Mouse (Mus musculus) heart, postnatal 0 days (tissue): ENCODE results near the gene Rab1b. TPM values are rescaled to one million over a fixed set of nuclear protein-coding genes. Genes with fewer than 3 reads are reported as not detected.

Source experiments
- ATAC-seq: fragments of 200-750 bp; cut with Nextera tagmentation; 2 replicates; pipeline ENCODE4 v1.8.0; 2017; ENCODE audit warnings: low read depth, moderate number of reproducible peaks, moderate library complexity; ENCODE audit not compliant: insufficient read depth
- DNase-seq: peaks from one replicate; pipeline ENCODE4 v3.0.0-alpha.2; 2016; ENCODE audit warnings: low spot score
- H3K27ac ChIP-seq: fragments of 300-500 bp; sonication (generic); 2 replicates; pipeline ENCODE4 v1.5.1; 2014; ENCODE audit warnings: low read depth, mild to moderate bottlenecking
- H3K27me3 ChIP-seq: fragments of 300-500 bp; sonication (generic); 2 replicates; pipeline ENCODE4 v1.6.1; 2014; ENCODE audit warnings: low read length, mixed read lengths; ENCODE audit not compliant: control insufficient read depth, insufficient read depth
- H3K36me3 ChIP-seq: fragments of 300-500 bp; sonication (generic); replicated peaks from 2 replicates; pipeline ENCODE4 v1.6.1; 2014; ENCODE audit warnings: low read length, mixed read lengths; ENCODE audit not compliant: control insufficient read depth, insufficient read depth
- H3K4me1 ChIP-seq: fragments of 300-500 bp; sonication (generic); 2 replicates; pipeline ENCODE4 v1.6.1; 2014; ENCODE audit warnings: antibody characterized with exemption; ENCODE audit not compliant: control insufficient read depth, insufficient read depth
- H3K4me2 ChIP-seq: fragments of 300-500 bp; sonication (generic); 2 replicates; pipeline ENCODE4 v1.6.1; 2014; ENCODE audit warnings: low read depth, mild to moderate bottlenecking, low read length, moderate library complexity
- H3K4me3 ChIP-seq: fragments of 300-500 bp; sonication (generic); 2 replicates; pipeline ENCODE4 v1.5.1; 2014; ENCODE audit warnings: low read depth, low read length
- H3K9ac ChIP-seq: fragments of 300-500 bp; sonication (generic); replicated peaks from 2 replicates; pipeline ENCODE4 v1.6.1; 2014; ENCODE audit warnings: low read depth, low read length, mixed read lengths
- H3K9me3 ChIP-seq: fragments of 300-500 bp; sonication (generic); replicated peaks from 2 replicates; pipeline ENCODE4 v1.6.1; 2016; ENCODE audit warnings: low read length; ENCODE audit not compliant: control insufficient read depth
- CTCF ChIP-seq: IDR thresholded peaks from 2 replicates; pipeline ENCODE4 v1.5.1; 2016; ENCODE audit warnings: antibody characterized with exemption, control low read depth, low read depth
- EP300 ChIP-seq: IDR thresholded peaks from 2 replicates; pipeline ENCODE4 v1.6.1; 2016; ENCODE audit warnings: antibody characterized with exemption, low read depth
- WGBS: fragments of 180-500 bp; shearing (Covaris S2); extraction: QIAGEN DNeasy Blood & Tissue Kit; methylation state at CpG from one replicate; pipeline ENCODE4 v1.1.7; 2014; 5-methylcytosine and 5-hydroxymethylcytosine counted together
- polyA plus RNA-seq: library from polyadenylated mRNA; unstranded; fragments of >200 nt; fragmentation: Nextera tagmentation; extraction: Ambion mirVana; gene quantifications from 2 replicates; pipeline ENCODE4 v1.2.1, GENCODE M21; 2015
- total RNA-seq: library from RNA; depleted of rRNA; stranded (reverse); fragments of >200 nt; gene quantifications from 2 replicates; pipeline ENCODE4 v1.2.3, GENCODE M21; 2014; ENCODE audit warnings: low replicate concordance

Gene Rab1b
- total and polyA plus RNA-seq, 2 experiments from 2014 or later = 230 to 424 TPM

DNA sequence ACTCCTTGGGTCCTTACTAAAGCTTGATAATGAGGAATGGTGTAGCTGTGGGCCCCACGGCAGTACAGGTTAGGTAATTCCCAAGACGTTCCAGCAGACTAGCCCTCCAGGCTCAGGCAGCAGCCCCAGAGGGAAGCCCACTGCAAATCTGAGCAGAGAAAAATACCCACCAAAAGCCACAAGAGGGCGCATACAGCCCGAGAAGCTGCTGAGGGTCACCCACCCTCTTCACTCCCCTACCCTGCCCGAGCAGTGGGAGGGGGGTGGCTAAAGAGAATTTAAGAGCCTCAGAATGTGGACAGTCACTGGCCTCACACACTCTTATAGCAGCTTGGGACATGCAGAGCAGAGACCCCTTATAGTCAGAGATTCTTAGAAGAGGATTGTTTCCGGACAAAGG lies 50.6 kb downstream of the Rab1b start:
- no peak overlapping the region for H3K4me2 ChIP-seq
- TF ChIP-seq EP300 (no peak), CTCF (peak; percentile 59)
- H3K36me3 ChIP-seq = no peaks in the 10 kb centered on the region
- DNase-seq (no peak), ATAC-seq (0 out of 2 replicates have a peak, but pooled peaks have one; percentile 2)
- WGBS = 14% methylated on average over 6 of the region's 6 CpGs
- H3K27ac ChIP-seq = no peak overlapping the region
- H3K9me3 ChIP-seq = no peaks in the 10 kb centered on the region
- peaks cover 17% of the 10 kb centered on the region; the same call in 1 of the 2 replicates for H3K27me3 ChIP-seq
- no peak overlapping the region for H3K4me3 ChIP-seq
- H3K4me1 ChIP-seq = peaks cover 18% of the 10 kb centered on the region
- no peak overlapping the region for H3K9ac ChIP-seq

DNA sequence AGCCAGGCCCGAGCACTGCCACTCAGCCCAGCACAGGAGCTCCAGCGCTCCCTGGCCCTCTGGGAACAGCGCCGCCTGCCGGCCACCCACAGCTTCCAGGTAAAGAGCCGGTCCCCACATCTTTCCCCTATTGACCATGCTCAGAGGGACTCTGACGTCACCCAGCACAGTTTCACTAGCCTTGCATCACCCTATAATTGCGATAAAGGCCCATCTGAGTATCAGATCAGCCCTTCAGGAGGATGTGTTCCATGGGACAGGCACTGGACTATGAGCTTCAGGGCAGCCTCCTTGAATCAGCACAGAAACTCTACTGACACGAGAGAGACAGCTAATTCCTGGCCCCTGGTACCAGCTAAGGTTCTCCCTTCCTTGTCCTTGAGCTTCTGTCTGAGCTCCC lies 53.0 kb downstream of the Rab1b start:
- Histone ChIP-seq H3K9me3 (no peaks in the 10 kb centered on the region), H3K27ac (no peak overlapping the region), H3K36me3 (peaks cover 9% of the 10 kb centered on the region), H3K4me2 (no peak overlapping the region), H3K9ac (no peak overlapping the region), H3K4me3 (no peak overlapping the region), H3K27me3 (peaks cover 17% of the 10 kb centered on the region; the same call in 1 of the 2 replicates), H3K4me1 (peaks cover 13% of the 10 kb centered on the region)
- ATAC-seq = no peak
- TF ChIP-seq CTCF (peak; percentile 55), EP300 (no peak)
- WGBS = 28% methylated on average over 9 of the region's 9 CpGs
- DNase-seq = no peak

DNA sequence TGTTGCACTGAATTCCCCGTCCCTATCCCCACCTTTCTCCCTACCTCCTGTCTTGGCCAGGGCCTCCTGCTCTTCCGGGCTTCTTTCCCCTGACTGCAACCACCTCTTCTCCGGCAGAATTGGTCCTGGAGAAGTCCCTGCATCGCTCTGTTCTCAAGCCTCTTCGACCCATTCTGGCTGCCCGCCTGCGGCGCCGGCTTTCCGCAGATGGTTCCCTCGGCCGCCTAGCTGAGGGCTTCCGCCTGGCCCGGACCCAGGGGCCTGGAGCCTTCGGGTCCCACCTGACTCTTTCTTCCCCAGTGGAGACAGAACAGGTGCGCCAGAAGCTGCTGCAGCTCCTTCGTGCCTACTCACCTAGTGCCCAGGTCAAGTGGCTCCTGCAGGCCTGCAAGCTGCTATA lies 54.0 kb downstream of the Rab1b start:
- H3K27ac ChIP-seq = no peak overlapping the region
- peaks cover 17% of the 10 kb centered on the region; the same call in 1 of the 2 replicates for H3K27me3 ChIP-seq
- TF ChIP-seq CTCF (no peak), EP300 (no peak)
- peaks cover 20% of the 10 kb centered on the region for H3K36me3 ChIP-seq
- no peak for ATAC-seq
- no peak overlapping the region for H3K9ac ChIP-seq
- 70% methylated on average over 17 of the region's 17 CpGs for WGBS
- DNase-seq = no peak
- no peaks in the 10 kb centered on the region for H3K9me3 ChIP-seq
- H3K4me1 ChIP-seq = peaks cover 10% of the 10 kb centered on the region
- H3K4me3 ChIP-seq = no peak overlapping the region
- H3K4me2 ChIP-seq = no peak overlapping the region

DNA sequence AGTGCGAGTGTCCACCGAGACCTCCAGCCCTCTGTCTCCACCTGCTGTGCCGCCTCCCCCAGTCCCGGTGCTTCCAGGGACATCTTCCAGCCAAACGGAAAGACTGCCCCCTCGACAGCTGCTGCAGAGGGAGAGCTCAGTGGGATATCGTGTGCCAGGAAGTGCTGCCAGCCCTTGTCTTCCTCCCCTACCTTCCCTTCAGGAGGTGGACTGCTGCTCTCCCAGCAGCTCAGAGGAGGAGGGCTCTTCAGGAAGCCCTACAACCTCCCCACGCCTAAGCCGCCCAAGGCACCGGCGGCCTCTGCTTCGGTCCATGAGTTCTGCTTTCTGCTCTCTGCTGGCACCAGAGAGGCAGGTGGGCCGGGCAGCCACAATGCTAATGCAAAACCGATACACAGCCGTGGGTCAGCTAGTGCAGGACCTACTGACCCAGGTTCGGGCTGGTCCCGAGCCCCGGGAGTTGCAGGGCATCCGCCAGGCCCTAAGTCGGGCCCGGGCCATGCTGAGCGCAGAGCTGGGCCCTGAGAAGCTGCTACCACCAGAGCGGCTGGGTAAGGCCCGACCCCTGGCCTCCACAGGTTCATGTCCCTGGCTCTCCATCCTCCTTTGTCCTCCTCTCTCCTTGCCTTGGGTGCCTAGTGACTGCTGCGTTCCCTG lies 54.6 kb downstream of the Rab1b start:
- no peak for ATAC-seq
- WGBS = 39% methylated on average over 25 of the region's 25 CpGs
- peak overlapping the region; percentile 5; the same call in 1 of the 2 replicates for H3K4me2 ChIP-seq
- no peak overlapping the region for H3K27ac ChIP-seq
- no peak overlapping the region for H3K9ac ChIP-seq
- no peak for TF ChIP-seq CTCF
- TF ChIP-seq EP300 = no peak
- H3K36me3 ChIP-seq = peaks cover 25% of the 10 kb centered on the region
- H3K27me3 ChIP-seq = peaks cover 17% of the 10 kb centered on the region; the same call in 1 of the 2 replicates
- no peaks in the 10 kb centered on the region for H3K9me3 ChIP-seq
- no peak for DNase-seq
- peaks cover 10% of the 10 kb centered on the region for H3K4me1 ChIP-seq
- no peak overlapping the region for H3K4me3 ChIP-seq

DNA sequence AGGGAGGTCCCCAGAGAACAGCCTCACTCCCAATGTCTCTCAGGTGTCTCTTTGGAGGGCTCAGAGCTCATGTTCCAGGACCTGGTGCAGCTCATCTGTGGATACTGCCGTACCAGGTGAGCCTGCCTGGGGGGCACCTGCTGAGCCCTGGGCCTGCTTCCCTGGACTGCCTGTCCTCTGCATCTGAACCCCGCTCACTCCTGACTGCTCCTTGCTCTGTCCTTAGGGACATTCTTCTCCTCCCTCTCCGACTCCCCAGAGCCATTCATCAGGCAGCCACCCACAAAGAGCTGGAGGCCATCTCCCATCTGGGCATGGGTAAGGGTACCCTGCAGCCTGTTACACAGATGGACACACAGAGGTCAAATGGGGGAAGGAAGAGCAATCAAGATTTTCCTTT lies 55.4 kb downstream of the Rab1b start:
- no peaks in the 10 kb centered on the region for H3K9me3 ChIP-seq
- peaks cover 33% of the 10 kb centered on the region for H3K36me3 ChIP-seq
- H3K9ac ChIP-seq = no peak overlapping the region
- DNase-seq (no peak), ATAC-seq (no peak)
- no peak overlapping the region for H3K27ac ChIP-seq
- H3K27me3 ChIP-seq = peaks cover 17% of the 10 kb centered on the region; the same call in 1 of the 2 replicates
- peaks cover 10% of the 10 kb centered on the region for H3K4me1 ChIP-seq
- H3K4me2 ChIP-seq = peak overlapping the region; percentile 51
- peak overlapping the region; percentile 29 for H3K4me3 ChIP-seq
- 56% methylated on average over 3 of the region's 3 CpGs for WGBS
- TF ChIP-seq EP300 = no peak
- TF ChIP-seq CTCF = no peak
